Mouse (Mus musculus) urinary bladder, postnatal 25 days (tissue): ENCODE measurements around the gene Fig4.

Source experiments
- DNase-seq: peaks from one replicate; pipeline ENCODE4 v3.0.0; 2022; ENCODE audit warnings: low spot score

The Fig4 gene

GRCm38 (mm10) chr10:41261218-41261617 lies 41.8 kb downstream of the Fig4 start:
- no peak for DNase-seq

DNA sequence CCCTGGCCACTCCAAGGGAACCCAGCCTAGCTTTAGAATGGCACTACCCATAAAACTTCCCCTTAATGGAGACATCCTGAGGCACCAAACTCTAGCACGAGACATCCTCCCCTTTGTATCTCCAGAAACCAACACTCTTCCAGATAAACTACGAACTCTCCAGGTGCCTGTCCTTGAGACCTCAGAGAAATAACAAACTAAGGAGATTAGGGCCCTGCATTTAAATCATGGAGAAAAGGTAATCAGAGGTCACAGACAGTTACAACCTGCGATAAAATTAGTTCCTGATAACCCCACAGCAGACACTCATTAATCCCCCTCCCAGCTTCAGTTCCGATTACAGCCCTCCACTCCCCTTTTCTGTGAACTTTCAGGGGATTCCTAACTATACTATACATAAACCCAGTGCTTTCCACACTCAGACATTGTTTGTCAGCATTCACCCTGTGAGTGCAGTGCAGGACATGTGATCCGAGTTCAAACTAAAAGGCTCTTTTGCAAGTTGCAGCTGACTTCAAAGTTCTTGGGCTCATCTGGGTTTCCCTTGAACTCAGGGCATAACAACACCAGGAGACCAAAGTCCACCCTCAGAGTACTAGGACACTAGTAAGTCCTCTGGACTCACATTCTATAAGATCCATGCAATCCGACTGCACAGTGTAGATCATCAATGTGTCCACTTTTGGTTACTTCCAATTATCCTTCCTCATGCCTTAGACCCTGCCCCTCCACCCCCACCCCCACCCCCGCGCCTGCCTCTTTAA lies 42.6 kb downstream of the Fig4 start:
- no peak for DNase-seq

- DNase-seq = no peak
These were observed 52.4 kb downstream of the Fig4 start for GRCm38 (mm10) chr10:41250749-41251065.

GRCm38 (mm10) chr10:41250045-41250748 lies 52.9 kb downstream of the Fig4 start:
- no peak for DNase-seq

- no peak for DNase-seq
These were observed 53.9 kb downstream of the Fig4 start for GRCm38 (mm10) chr10:41249006-41249659.

DNA sequence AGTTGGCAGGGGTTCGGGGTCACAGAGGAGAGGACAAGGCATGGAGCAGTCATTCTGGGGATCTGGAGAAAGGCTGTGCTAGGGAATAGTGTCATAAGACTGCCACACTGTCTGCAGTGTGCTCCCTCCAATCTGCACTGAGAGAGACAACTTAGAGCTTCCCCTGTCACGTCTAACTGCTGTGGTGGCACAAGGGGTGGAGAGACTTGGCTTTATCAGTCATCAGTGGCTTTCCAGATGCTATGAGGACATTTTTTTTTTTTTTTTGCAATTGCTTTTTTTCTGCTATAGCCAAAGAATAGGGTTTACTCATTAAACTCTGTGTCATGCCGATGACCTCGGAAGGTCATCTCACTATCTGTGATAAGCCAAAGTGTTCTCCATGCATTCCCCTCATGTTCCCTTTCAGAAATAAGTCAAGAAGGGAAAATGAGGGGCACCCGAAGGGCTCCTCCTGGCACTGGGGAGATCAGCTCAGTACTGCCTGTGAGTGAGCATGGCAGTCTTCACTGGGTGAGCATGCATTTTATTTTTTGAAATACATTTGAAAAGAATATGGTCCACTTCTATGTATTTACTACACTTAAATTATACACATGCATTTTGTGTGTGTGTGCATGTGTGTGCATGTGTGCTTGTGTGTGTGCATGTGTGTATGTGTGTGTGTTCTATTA lies 55.1 kb downstream of the Fig4 start:
- DNase-seq = no peak

DNA sequence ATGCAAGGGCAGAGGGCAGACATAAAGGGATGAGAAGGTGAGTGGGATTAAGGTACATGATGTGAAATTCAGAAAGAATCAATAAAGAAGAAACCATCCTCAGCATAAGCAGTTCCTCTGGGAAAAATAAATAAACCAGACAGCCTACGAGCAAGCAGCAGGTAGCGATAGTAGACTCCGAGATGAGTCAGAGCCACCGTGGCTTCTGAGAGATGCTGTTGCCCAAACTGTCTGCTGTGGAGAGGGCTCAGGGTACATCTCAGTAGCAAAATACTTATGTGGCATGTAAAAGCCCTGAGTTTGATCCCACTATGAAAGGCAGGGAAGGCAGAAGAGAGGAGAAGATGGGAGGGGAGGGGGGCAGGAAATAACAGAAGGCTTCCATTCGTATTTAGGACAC lies 56.9 kb downstream of the Fig4 start:
- DNase-seq = no peak

DNA sequence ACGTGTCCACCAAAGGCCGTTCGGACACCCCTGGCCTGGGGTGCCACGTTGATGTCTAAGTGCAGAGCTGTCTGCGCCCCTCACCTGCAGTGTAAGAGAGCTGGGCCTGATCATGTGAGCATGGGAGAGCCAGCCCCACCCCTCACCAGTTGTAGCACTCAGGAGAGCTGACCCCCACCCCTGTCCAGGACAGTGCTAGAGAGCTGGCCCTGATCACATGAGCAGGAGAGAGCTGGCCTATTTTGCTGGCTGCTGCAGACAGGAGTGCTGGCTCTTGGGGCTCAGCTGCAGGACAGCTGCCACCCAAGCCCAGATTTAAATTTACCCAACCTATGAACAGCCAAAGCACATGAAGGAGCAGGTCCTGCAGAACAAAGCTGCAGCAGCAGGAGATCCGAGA lies 57.6 kb downstream of the Fig4 start:
- DNase-seq = no peak

DNA sequence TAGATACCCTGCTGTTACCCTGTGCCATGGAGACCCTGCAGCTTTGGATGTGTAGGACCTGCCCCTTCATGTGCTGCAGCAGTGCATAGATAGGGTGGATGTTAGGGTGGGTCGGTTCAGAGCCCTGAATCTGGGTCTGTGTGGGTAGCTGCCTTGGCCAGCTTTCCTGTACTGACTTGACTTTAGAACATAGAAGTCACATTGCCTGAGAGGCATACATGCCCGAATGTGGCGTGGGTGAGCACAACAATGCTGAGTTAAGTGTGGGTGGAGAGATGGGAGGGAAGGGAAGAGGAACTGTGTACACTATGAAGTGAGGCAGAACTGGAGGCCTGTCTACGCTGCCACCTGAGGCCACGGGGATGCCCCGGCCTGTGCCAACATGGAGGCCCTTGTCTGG lies 58.0 kb downstream of the Fig4 start:
- no peak for DNase-seq

DNA sequence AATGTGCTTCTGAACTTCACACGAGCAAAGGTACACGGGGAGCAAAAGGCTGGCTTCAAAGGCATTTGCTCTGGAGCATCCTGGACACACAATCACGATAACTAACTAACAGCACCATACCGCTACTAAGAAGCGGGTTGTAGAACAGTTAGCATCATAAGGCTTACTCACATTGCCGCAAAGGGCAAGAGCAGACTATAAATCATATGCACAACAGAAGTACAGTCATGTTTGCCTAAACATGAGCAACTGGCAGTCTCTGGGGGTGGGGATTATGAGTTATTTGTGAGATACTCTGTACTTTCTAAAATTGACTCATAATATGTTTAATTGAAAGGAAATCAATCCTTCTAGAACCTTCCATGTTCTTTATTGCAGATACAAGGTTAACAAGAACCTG lies 59.1 kb downstream of the Fig4 start:
- DNase-seq = no peak

- DNase-seq = no peak
These were observed 61.4 kb downstream of the Fig4 start for GRCm38 (mm10) chr10:41241558-41242242.

DNA sequence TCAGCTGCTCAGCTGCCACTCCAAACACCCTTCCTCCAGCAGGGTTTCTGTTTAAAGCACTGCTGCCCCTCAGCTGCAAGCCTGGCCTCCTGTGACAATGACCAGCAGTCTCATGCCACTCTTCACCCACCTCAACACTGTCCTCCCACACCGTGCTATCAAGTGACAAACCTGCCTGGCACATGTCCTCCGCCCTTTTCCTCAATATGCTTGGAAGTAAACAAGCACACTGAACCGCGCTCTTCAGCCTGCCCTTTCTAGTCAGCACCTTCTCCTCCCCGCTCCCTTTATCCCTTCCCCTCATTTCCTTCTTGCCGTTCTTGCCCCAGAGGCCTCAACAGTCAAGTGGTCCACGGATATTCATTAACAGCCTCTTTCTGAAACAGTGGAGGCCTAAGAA lies 62.0 kb downstream of the Fig4 start:
- DNase-seq = no peak

GRCm38 (mm10) chr10:41236020-41236419 lies 67.0 kb downstream of the Fig4 start:
- no peak for DNase-seq

GRCm38 (mm10) chr10:41235584-41235983 lies 67.5 kb downstream of the Fig4 start:
- DNase-seq = no peak

DNA sequence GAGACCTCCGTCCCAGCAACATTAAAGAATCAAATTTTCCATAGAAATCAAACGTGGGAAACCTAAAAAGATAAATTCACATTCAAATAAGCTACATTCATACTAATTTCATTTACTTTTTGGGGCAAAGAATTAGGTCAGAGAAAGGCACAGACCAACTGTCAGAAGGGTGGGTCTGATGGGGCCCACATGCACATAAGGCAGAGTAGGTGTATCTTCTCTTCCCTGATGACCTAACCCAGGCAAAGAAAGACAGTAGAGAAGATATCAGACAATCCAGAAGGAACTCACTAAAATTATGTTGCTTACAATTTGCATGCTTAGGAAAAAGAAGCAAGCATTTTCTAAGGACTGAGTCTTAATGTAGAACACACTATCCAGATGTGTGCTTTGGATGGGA lies 67.9 kb downstream of the Fig4 start:
- DNase-seq = no peak

DNA sequence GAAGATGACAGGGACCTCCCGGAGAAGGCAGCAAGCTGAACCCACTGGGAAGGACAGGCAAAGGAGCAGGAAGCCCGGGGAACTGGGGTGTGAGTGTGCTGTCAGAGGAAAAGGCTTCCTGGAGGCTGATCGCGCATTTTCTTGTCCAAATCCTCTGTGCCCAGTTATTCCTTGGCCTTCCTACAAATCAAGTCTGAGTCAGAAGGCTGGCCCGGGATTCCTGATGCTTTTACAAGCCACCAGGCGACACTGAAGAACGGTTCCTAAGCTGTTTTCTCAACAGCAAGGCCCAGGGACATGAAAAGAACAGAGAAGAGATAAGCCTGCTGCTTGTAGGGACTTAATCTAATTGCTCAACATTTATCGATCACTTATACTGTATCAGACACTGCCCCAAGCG lies 68.5 kb downstream of the Fig4 start:
- no peak for DNase-seq

GRCm38 (mm10) chr10:41233140-41233539 lies 69.9 kb downstream of the Fig4 start:
- no peak for DNase-seq

- DNase-seq = no peak
These were observed 71.8 kb downstream of the Fig4 start for GRCm38 (mm10) chr10:41231163-41231835.

DNA sequence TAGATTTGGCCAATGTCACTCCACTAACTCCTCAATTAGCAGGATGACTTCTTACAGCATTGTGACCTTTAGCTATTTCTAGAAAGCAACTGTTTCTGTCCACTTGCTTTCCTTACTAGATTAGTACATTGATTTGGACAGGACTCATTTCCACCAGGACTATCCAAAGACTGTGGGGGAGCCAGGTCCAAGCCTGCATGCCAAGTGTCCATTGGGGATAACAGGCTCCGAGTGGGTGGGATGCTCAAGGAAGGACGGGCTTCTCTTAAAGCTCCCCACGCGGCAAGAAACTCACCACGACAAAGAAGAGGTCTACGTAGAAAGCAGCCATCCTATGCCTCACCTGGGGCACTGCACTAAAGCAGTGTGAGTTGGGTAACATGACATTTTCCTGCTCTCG lies 75.4 kb downstream of the Fig4 start:
- no peak for DNase-seq

DNA sequence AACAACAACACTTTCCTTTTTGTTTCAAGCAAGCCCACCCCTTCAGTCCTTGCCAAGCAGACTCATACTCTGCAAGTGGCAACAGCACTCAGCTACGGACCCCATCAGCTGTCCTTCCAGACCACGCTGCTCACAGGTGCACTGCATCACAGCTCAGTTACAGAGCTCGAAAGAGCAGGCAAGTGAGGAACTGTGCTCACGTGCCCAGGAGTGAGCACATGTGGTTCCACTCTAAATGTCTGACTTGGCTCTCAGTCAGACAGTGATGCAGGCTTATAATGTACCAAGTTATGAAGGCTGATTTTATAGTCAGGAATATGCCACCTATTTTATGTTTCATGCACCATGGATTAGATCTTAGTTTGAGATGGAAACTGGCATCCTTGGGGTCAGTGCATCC lies 79.6 kb downstream of the Fig4 start:
- DNase-seq = no peak

GRCm38 (mm10) chr10:41221204-41221603 lies 81.9 kb downstream of the Fig4 start:
- DNase-seq = no peak

GRCm38 (mm10) chr10:41218897-41219296 lies 84.2 kb downstream of the Fig4 start:
- no peak for DNase-seq
